18 mouse cellular contexts compared by ENCODE assay signal in the genomic region with DNA sequence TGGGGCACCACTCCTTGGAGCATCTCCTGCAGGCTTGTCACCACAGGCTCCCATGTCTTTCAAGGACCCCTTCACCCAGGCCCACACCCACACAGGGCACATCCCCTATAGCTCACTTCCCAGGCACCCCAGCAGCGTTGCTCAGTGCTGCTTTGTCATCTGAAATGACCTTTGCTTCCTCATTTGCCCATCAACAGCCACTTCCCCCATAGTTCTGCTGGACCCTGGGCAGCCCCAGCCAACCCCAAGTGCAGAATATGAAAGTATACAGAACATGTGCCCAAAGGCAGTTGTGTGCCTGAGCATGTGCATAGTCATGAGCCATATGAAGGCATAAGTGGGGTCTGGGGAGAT. TPM values are rescaled to one million over a fixed set of nuclear protein-coding genes. Genes with fewer than 3 reads are reported as not detected.
"Had no signal": no experiment of that assay in that cellular context is flagged by ENCODE, and none has a peak within 500 bp of the region (broad histone marks: within the 10 kb centered on the region; RNA-seq: fewer than 3 reads in every experiment).

No protein-coding gene starts in this region.

- H3K27me3 ChIP-seq: lung, embryonic 15.5 days; midbrain, embryonic 15.5 days; neural tube, embryonic 12.5 days had no signal

- H3K36me3 ChIP-seq: liver, embryonic 13.5 days; liver, embryonic 15.5 days; lung, embryonic 15.5 days; midbrain, embryonic 13.5 days; midbrain, embryonic 15.5 days; neural tube, embryonic 12.5 days had no signal

- H3K9me3 ChIP-seq: liver, embryonic 13.5 days; liver, embryonic 15.5 days; lung, embryonic 15.5 days; midbrain, embryonic 13.5 days; midbrain, embryonic 15.5 days; neural tube, embryonic 12.5 days had no signal

- ATAC-seq: liver, postnatal 0 days; midbrain, embryonic 13.5 days; midbrain, embryonic 15.5 days had no signal

- DNase-seq: liver, embryonic 13.5 days; liver, postnatal 0 days; lung, adult 2 months; lung, postnatal 36 days; right cerebral cortex, postnatal 14 days; thymus, adult 2 months; thymus, postnatal 25 days; thymus, postnatal 4 days had no signal

- H3K9ac ChIP-seq: liver, embryonic 13.5 days; liver, embryonic 15.5 days; liver, postnatal 0 days; lung, embryonic 15.5 days; midbrain, embryonic 13.5 days; midbrain, embryonic 15.5 days; neural tube, embryonic 12.5 days had no signal

- H3K27ac ChIP-seq: liver, embryonic 13.5 days; liver, embryonic 15.5 days; lung, embryonic 15.5 days; macrophage; midbrain, embryonic 13.5 days; midbrain, embryonic 15.5 days; neural tube, embryonic 12.5 days had no signal

- H3K4me3 ChIP-seq: liver, embryonic 13.5 days; liver, embryonic 15.5 days; lung, embryonic 15.5 days; megakaryocyte, embryonic 14.5 days; midbrain, embryonic 13.5 days; midbrain, embryonic 15.5 days; neural tube, embryonic 12.5 days had no signal

- H3K4me1 ChIP-seq: liver, embryonic 13.5 days; liver, embryonic 15.5 days; lung, embryonic 15.5 days; midbrain, embryonic 13.5 days; midbrain, embryonic 15.5 days; neural tube, embryonic 12.5 days had no signal

- H3K4me2 ChIP-seq: liver, embryonic 13.5 days; liver, embryonic 15.5 days; lung, embryonic 15.5 days; midbrain, embryonic 11.5 days; midbrain, embryonic 13.5 days; midbrain, embryonic 15.5 days; neural tube, embryonic 12.5 days had no signal

RNA-seq across cellular contexts. Expression of a gene that starts 1.1 kb away (rescaled TPM):
- total RNA-seq: monocyte, adult 5-6 weeks; neutrophil, adult 5-6 weeks had no signal
- polyA plus RNA-seq: macrophage had no signal

RNA-seq across cellular contexts. Expression of a gene that starts 10.6 kb away (rescaled TPM):
- total RNA-seq: monocyte, adult 5-6 weeks; neutrophil, adult 5-6 weeks had no signal
